Comparison of ENCODE assay signal across 11 mouse cellular contexts in genomic region chr15:81606634-81607033, GRCm38 (mm10). TPM values are rescaled to one million over a fixed set of nuclear protein-coding genes. Genes with fewer than 3 reads are reported as not detected.
DNase-seq lines count a peak whose midpoint lies in the region; ATAC-seq and TF ChIP-seq lines count a peak whose summit lies in the region.
"Had no signal": no experiment of that assay in that cellular context is flagged by ENCODE, and none has a peak within 500 bp of the region (broad histone marks: within the 10 kb centered on the region; RNA-seq: fewer than 3 reads in every experiment).

No protein-coding gene starts in this region.

- DNase-seq in layer of hippocampus, adult 2 months (ENCODE audit: low spot score in 2 of 2), result no peak
- DNase-seq in layer of hippocampus, postnatal 14 days (ENCODE audit: low spot score in 2 of 2), result no peak
- no peak for DNase-seq in Patski (ENCODE audit: low read depth, low spot score)
- DNase-seq in cerebellum, adult 8-10 months, result no peak
- no peak for DNase-seq in ovary, adult 18-20 months (ENCODE audit: low spot score)
- no peak for DNase-seq in urinary bladder, adult 18-20 months (ENCODE audit: low spot score in 2 of 2)

- no peak overlapping the region for H3K27ac ChIP-seq in layer of hippocampus, adult 2 months
- H3K27ac ChIP-seq: liver, embryonic 15.5 days; stomach, embryonic 15.5 days had no signal

- no peak for ATAC-seq in Patski
- ATAC-seq in erythroid progenitor cell, adult 5-6 weeks (replicated peaks; ENCODE audit: low FRiP score, poor library complexity, severe bottlenecking), result peak; percentile 76
- peak; percentile 88 for ATAC-seq in neutrophil, adult 5-6 weeks (ENCODE audit: extremely low read depth, insufficient number of reproducible peaks, low FRiP score, poor library complexity, severe bottlenecking)

- CTCF ChIA-PET in Patski (lab: Charles Lee), result interaction anchor here (1.6 kb wide), 1 partner anchor 159 kb away, joined by 4 read pairs; no protein-coding TSS in a partner anchor

- in situ Hi-C loops in Patski (cut with MboI; ENCODE audit: low pct_unique_long_range_greater_than_20kb), result no loop called here

- H3K4me3 ChIP-seq in layer of hippocampus, adult 2 months, result no peak overlapping the region
- H3K4me3 ChIP-seq: erythroblast, embryonic 14.5 days; liver, embryonic 15.5 days; stomach, embryonic 15.5 days had no signal

- peak; percentile 73 for TF ChIP-seq CTCF in layer of hippocampus, adult 2 months (conservative IDR thresholded peaks at IDR 0.05)
- peak; percentile 74 for TF ChIP-seq CTCF in Patski (IDR thresholded peaks at IDR 0.05)

- POLR2A ChIA-PET in Patski (lab: Charles Lee), result interaction anchor here (1.7 kb wide), 1 partner anchor 157 kb away, joined by 4 read pairs; no protein-coding TSS in a partner anchor

- no peaks in the 10 kb centered on the region for H3K27me3 ChIP-seq in Patski
- H3K27me3 ChIP-seq: liver, embryonic 15.5 days; stomach, embryonic 15.5 days had no signal

RNA-seq across cellular contexts. Expression of gene Ep300, which starts 21.5 kb away (rescaled TPM):
- 10 to 100 TPM; 67.8 to 68.4 TPM for total RNA-seq in layer of hippocampus, adult 2 months (2021)
- total RNA-seq in layer of hippocampus, postnatal 14 days (2021), result 10 to 100 TPM; 58.7 to 62.8 TPM
- polyA plus RNA-seq in Patski (2021), result 46.9 TPM
- total RNA-seq in erythroid progenitor cell, adult 5-6 weeks (2015; ENCODE audit: low replicate concordance), result 135 and 137 TPM in 2 replicates
- 81.7 and 111 TPM in 2 replicates for total RNA-seq in erythroid progenitor cell, adult 5-6 weeks (2017; ENCODE audit: low replicate concordance)
- total RNA-seq in neutrophil, adult 5-6 weeks (2017), result 150 and 164 TPM in 2 replicates

RNA-seq across cellular contexts. Expression of gene L3mbtl2, which starts 57.1 kb away (rescaled TPM):
- 10 to 100 TPM; 40.8 to 43.5 TPM for total RNA-seq in layer of hippocampus, adult 2 months (2021)
- 10 to 100 TPM; 37.7 to 38.8 TPM for total RNA-seq in layer of hippocampus, postnatal 14 days (2021)
- 24.2 TPM for polyA plus RNA-seq in Patski (2021)
- total RNA-seq in erythroid progenitor cell, adult 5-6 weeks (2015; ENCODE audit: low replicate concordance), result 6.1 and 10.9 TPM in 2 replicates
- 10.4 and 30.9 TPM in 2 replicates for total RNA-seq in erythroid progenitor cell, adult 5-6 weeks (2017; ENCODE audit: low replicate concordance)
- 20.9 and 31.7 TPM in 2 replicates for total RNA-seq in neutrophil, adult 5-6 weeks (2017)
